Mouse (Mus musculus): ENCODE results near the gene Nsun3. TPM values are rescaled to one million over a fixed set of nuclear protein-coding genes. Genes with fewer than 3 reads are reported as not detected.

Nsun3 gene
- total RNA-seq (2014; rRNA removed) = 10.0 and 20.2 TPM in 2 replicates
- polyA plus RNA-seq (2015; fragmentation: Nextera tagmentation; extraction: Ambion mirVana) = 10.1 and 10.5 TPM in 2 replicates

GRCm38 (mm10) chr16:62786621-62787331, at the start of gene Nsun3:
Gene Nsun3, minus strand, starts transcription at chr16:62786818.
- Histone ChIP-seq H3K4me2 (ENCODE audit: low read depth, low read length, poor library complexity, severe bottlenecking) (peak within 1 kb of the TSS; percentile 60), H3K36me3 (ENCODE audit: insufficient read depth, low read length) (no peaks in the 10 kb centered on the region), H3K4me3 (ENCODE audit: low read depth, low read length) (peak within 1 kb of the TSS; percentile 78), H3K4me1 (ENCODE audit: insufficient read depth, low read length) (peaks cover 3% of the 10 kb centered on the region; the same call in 1 of the 2 replicates), H3K9ac (replicated peaks; ENCODE audit: low read length, poor library complexity, severe bottlenecking) (peak within 1 kb of the TSS; percentile 77), H3K9me3 (ENCODE audit: low read length) (no peaks in the 10 kb centered on the region), H3K27me3 (ENCODE audit: insufficient read depth, low read length) (no peaks in the 10 kb centered on the region), H3K27ac (ENCODE audit: low read depth, low read length) (peak within 1 kb of the TSS; percentile 86)
- ATAC-seq (ENCODE audit: low FRiP score) (peak; percentile 97), DNase-seq (ENCODE audit: low spot score) (peak; percentile 98)
- peak; percentile 17; the same call in 1 of the 2 replicates for TF ChIP-seq CTCF (IDR thresholded peaks at IDR 0.05)
- 2% methylated on average over 41 of the region's 41 CpGs for WGBS

GRCm38 (mm10) chr16:62834016-62834735, 47.6 kb upstream of the Nsun3 start:
- DNase-seq (ENCODE audit: low spot score) (no peak), ATAC-seq (ENCODE audit: low FRiP score) (no peak)
- TF ChIP-seq CTCF (IDR thresholded peaks at IDR 0.05) = no peak
- H3K27me3 ChIP-seq (ENCODE audit: insufficient read depth, low read length) = no peaks in the 10 kb centered on the region
- no peaks in the 10 kb centered on the region for H3K36me3 ChIP-seq (ENCODE audit: insufficient read depth, low read length)
- no peak overlapping the region for H3K9ac ChIP-seq (replicated peaks; ENCODE audit: low read length, poor library complexity, severe bottlenecking)
- 63% methylated on average over 3 of the region's 3 CpGs for WGBS
- no peak overlapping the region for H3K4me3 ChIP-seq (ENCODE audit: low read depth, low read length)
- H3K4me2 ChIP-seq (ENCODE audit: low read depth, low read length, poor library complexity, severe bottlenecking) = no peak overlapping the region
- no peak overlapping the region for H3K27ac ChIP-seq (ENCODE audit: low read depth, low read length)
- no peaks in the 10 kb centered on the region for H3K4me1 ChIP-seq (ENCODE audit: insufficient read depth, low read length)
- H3K9me3 ChIP-seq (ENCODE audit: low read length) = no peaks in the 10 kb centered on the region

DNA sequence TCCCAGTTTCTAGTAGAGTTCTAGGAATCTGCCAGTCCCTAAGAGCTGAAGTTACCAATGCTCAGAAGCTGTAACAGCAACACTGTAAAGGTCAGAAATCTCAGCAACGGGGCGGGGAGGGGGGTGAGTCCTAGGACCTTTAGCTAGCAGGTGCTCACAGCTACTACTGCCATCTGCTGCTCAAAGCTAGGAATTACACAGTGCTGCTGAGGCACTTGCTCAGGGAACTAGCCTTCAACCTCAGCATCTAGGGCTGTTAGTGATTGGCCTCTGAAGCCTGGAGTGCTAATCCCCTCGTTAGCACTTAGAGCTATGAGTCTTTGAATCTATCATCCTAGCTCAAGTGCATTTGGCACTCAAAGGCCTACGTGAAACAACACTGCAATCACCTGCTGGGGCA, 45.9 kb upstream of the Nsun3 start:
- Histone ChIP-seq H3K9me3 (ENCODE audit: low read length) (no peaks in the 10 kb centered on the region), H3K4me2 (ENCODE audit: low read depth, low read length, poor library complexity, severe bottlenecking) (no peak overlapping the region), H3K36me3 (ENCODE audit: insufficient read depth, low read length) (no peaks in the 10 kb centered on the region), H3K27ac (ENCODE audit: low read depth, low read length) (no peak overlapping the region), H3K4me3 (ENCODE audit: low read depth, low read length) (no peak overlapping the region), H3K9ac (replicated peaks; ENCODE audit: low read length, poor library complexity, severe bottlenecking) (no peak overlapping the region), H3K4me1 (ENCODE audit: insufficient read depth, low read length) (no peaks in the 10 kb centered on the region), H3K27me3 (ENCODE audit: insufficient read depth, low read length) (no peaks in the 10 kb centered on the region)
- ATAC-seq (ENCODE audit: low FRiP score) (no peak), DNase-seq (ENCODE audit: low spot score) (peak; percentile 48)
- TF ChIP-seq CTCF (IDR thresholded peaks at IDR 0.05) = peak; percentile 70
- 14% methylated on average over 4 of the region's 4 CpGs for WGBS

GRCm38 (mm10) chr16:62832027-62832426, 45.4 kb upstream of the Nsun3 start:
- Histone ChIP-seq H3K9ac (replicated peaks; ENCODE audit: low read length, poor library complexity, severe bottlenecking) (no peak overlapping the region), H3K27ac (ENCODE audit: low read depth, low read length) (no peak overlapping the region), H3K36me3 (ENCODE audit: insufficient read depth, low read length) (no peaks in the 10 kb centered on the region), H3K4me2 (ENCODE audit: low read depth, low read length, poor library complexity, severe bottlenecking) (no peak overlapping the region), H3K4me1 (ENCODE audit: insufficient read depth, low read length) (no peaks in the 10 kb centered on the region), H3K9me3 (ENCODE audit: low read length) (no peaks in the 10 kb centered on the region), H3K27me3 (ENCODE audit: insufficient read depth, low read length) (no peaks in the 10 kb centered on the region), H3K4me3 (ENCODE audit: low read depth, low read length) (no peak overlapping the region)
- no peak for ATAC-seq (ENCODE audit: low FRiP score)
- no peak for TF ChIP-seq CTCF (IDR thresholded peaks at IDR 0.05)
- DNase-seq (ENCODE audit: low spot score) = no peak
- 89% methylated on average over 2 of the region's 2 CpGs for WGBS

GRCm38 (mm10) chr16:62826156-62827001, 39.8 kb upstream of the Nsun3 start:
- DNase-seq (ENCODE audit: low spot score) = peak; percentile 81

More at GRCm38 (mm10) chr16:62826156-62827001, 39.8 kb upstream of the Nsun3 start:
- H3K27me3 ChIP-seq (ENCODE audit: insufficient read depth, low read length) = no peaks in the 10 kb centered on the region
- no peak overlapping the region for H3K4me2 ChIP-seq (ENCODE audit: low read depth, low read length, poor library complexity, severe bottlenecking)
- no peaks in the 10 kb centered on the region for H3K9me3 ChIP-seq (ENCODE audit: low read length)
- no peak overlapping the region for H3K9ac ChIP-seq (replicated peaks; ENCODE audit: low read length, poor library complexity, severe bottlenecking)
- TF ChIP-seq CTCF (IDR thresholded peaks at IDR 0.05) = peak; percentile 85
- no peaks in the 10 kb centered on the region for H3K36me3 ChIP-seq (ENCODE audit: insufficient read depth, low read length)
- H3K4me1 ChIP-seq (ENCODE audit: insufficient read depth, low read length) = no peaks in the 10 kb centered on the region
- no peak overlapping the region for H3K27ac ChIP-seq (ENCODE audit: low read depth, low read length)
- H3K4me3 ChIP-seq (ENCODE audit: low read depth, low read length) = no peak overlapping the region
- WGBS = 78% methylated on average over 12 of the region's 12 CpGs
- ATAC-seq (ENCODE audit: low FRiP score) = no peak; the same call in 1 of the 2 replicates

Data from midbrain, postnatal 0 days (tissue).